Mouse (Mus musculus) MEL (cell line): ENCODE results near the gene 1700023F06Rik.

ENCODE experiments used
- CHD1 ChIP-seq: IDR thresholded peaks from 2 replicates; pipeline ENCODE4 v1.6.1; 2012; ENCODE audit warnings: low read depth, mild to moderate bottlenecking, inconsistent platforms, low read length, improper control_type of control experiment
- ELF1 ChIP-seq: IDR thresholded peaks from 2 replicates; pipeline ENCODE4 v1.6.1; 2014; ENCODE audit warnings: low read depth, mild to moderate bottlenecking, inconsistent platforms, low read length, improper control_type of control experiment, moderate library complexity
- MYB ChIP-seq: IDR thresholded peaks from 2 replicates; pipeline ENCODE4 v1.6.1; 2011; ENCODE audit warnings: mild to moderate bottlenecking, low read depth, low read length, improper control_type of control experiment
- POLR2A ChIP-seq, 2 experiments: IDR thresholded peaks; 2 replicates each; pipeline ENCODE4 v1.6.1; 2011 to 2012; ENCODE audit warnings: low read length in 2 of 2, mild to moderate bottlenecking in 2 of 2, control low read depth in 1 of 2, improper control_type of control experiment in 1 of 2, low read depth in 1 of 2, moderate library complexity in 1 of 2; ENCODE audit not compliant: control insufficient read depth in 1 of 2, insufficient read depth in 1 of 2, poor library complexity in 1 of 2
- ZMIZ1 ChIP-seq: IDR thresholded peaks from 2 replicates; pipeline ENCODE4 v1.6.1; 2012; ENCODE audit warnings: low read depth, mild to moderate bottlenecking, inconsistent platforms, low read length, improper control_type of control experiment, moderate library complexity

DNA sequence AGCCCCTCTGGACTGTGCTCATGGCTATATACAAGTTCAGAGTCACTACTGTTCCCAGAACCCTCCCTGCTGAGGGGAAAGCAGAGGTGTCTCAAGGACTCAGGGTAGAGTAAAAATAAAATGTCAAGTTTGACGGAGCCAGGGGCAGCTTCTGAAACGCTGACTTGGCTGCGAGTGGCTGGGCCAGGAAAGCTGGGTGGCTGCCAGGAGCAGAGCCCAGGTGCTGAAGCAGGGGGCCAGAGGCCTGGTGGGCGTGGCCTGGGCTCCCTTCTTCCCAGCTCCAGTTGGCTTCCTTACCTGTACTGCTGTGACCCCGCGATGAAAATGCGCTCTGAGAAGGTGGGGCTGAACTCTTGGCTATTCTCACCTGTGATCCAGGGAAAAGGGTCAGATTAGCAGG lies 32.4 kb upstream of the 1700023F06Rik start:
- no peak for TF ChIP-seq CHD1
- no peak for TF ChIP-seq POLR2A (IDR thresholded peaks at IDR 0.05; ENCODE audit: control insufficient read depth in 1 of 2, insufficient read depth in 1 of 2, low read depth in 1 of 2, low read length in 2 of 2, poor library complexity in 1 of 2)
- TF ChIP-seq ZMIZ1: no peak
- TF ChIP-seq MYB: no peak
- no peak for TF ChIP-seq ELF1
